Mouse (Mus musculus) frontal cortex, postnatal 10 days (tissue): Measurements from ENCODE around the gene Lefty2.
"Not testable (repeated sequence)": the region's sequence is repeated elsewhere in the genome, so short reads cannot be mapped to it uniquely, and the experiment has no call there.

Experiments used
- DNase-seq, 2 experiments: peaks; one replicate each; pipeline ENCODE4 v3.0.0; 2022; ENCODE audit warnings: low spot score in 2 of 2, mixed read lengths in 1 of 2

Gene Lefty2

GRCm38 (mm10) chr1:180933659-180934058, 40.8 kb downstream of the Lefty2 start:
- no peak for DNase-seq

GRCm38 (mm10) chr1:180934467-180935419, 41.8 kb downstream of the Lefty2 start, which contains the start of gene Lefty1:
TSS of gene Lefty1 (plus strand) at chr1:180935022.
- DNase-seq = no peak

DNA sequence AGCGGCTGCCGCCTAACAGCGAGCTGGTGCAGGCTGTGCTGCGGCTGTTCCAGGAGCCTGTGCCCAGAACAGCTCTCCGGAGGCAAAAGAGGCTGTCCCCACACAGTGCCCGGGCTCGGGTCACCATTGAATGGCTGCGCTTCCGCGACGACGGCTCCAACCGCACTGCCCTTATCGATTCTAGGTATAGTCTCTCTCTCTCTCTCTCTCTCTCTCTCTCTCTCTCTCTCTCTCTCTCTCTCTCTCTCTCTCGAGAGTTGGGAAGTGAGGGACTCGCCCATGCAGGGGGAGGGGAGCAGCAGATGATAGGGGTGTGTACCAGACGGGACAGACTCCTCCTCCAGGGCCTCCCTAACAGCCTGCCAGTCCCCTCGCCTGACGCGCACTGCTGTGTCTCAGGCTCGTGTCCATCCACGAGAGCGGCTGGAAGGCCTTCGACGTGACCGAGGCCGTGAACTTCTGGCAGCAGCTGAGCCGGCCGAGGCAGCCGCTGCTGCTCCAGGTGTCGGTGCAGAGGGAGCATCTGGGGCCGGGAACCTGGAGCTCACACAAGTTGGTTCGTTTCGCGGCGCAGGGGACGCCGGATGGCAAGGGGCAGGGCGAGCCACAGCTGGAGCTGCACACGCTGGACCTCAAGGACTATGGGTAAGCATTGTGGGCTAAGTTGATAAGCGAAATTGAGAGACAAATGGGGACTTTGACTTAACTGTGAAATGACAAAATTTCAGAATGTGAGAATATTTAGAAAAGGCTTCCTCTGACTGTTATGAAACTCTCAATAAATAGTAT, 43.9 kb downstream of the Lefty2 start:
- DNase-seq = not testable (repeated sequence)

DNA sequence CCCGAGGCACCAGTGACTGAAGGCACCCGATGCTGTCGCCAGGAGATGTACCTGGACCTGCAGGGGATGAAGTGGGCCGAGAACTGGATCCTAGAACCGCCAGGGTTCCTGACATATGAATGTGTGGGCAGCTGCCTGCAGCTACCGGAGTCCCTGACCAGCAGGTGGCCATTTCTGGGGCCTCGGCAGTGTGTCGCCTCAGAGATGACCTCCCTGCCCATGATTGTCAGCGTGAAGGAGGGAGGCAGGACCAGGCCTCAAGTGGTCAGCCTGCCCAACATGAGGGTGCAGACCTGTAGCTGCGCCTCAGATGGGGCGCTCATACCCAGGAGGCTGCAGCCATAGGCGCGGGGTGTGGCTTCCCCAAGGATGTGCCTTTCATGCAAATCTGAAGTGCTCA, 44.7 kb downstream of the Lefty2 start:
- DNase-seq = not testable (repeated sequence)

GRCm38 (mm10) chr1:180938781-180939180, 45.9 kb downstream of the Lefty2 start:
- not testable (repeated sequence) for DNase-seq

GRCm38 (mm10) chr1:180940776-180941460, 48.0 kb downstream of the Lefty2 start:
- DNase-seq = no peak

DNA sequence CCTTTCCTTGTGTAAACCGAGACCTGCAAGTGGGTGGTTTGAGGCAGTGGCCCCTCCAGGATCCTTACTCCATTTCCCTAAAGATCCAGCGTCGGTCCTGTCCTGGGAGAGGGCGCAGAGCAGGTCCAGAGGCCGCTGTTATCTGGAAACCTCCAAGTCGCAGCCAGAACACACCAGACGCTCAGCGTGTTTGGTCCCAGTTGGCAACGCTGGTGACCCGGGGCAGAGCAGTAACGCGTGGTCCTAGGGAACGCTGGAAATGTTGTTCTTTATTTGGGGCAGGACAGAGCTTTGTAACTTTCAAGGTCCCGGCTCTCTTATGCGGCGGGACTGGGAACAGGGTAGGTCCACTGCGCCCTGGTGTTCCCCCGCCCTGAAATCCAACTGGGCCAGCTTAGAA, 48.8 kb downstream of the Lefty2 start:
- no peak for DNase-seq

DNA sequence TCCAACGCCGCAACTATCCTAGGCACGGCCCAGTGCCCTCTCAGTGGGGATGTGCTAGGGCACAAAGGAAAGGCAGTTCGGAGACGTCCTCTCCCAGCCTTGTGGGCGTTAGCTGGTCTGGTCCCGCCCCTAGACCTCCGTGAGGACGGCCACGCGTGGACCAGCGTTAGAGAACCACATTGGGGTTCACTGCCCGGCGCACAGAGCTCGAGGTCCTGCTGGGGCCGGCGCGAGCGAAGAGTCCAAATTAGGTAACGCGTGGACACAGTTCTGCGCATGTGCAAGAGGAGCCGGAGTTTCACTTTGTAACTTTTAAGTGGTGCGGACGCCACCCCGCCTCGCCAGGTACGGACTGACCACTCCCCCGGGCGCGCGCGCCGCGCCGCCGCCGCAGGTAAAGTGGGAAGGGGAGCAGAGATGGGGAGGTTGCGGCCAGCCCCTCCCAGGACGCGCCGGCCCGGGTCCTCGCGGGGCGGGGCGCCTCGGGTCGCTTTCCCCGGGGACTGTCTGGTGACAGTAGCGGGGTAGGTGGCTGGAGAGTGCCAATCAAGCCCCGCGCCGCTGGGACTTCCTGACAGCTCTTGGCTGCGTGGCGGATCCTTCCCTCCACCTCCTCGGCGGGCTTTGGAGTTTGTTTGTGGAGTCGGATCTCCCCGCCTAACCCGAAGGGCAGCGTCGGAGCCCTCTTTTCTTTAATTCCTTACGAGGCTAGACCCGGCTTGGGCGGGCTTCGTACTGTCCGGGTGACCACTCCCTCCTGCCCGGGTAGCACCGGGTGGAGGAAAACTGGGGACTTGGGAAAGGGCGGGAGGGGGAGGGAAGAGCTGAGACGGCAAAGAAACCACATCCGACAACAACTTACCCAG, 49.5 kb downstream of the Lefty2 start, which contains the start of gene Tmem63a:
Gene Tmem63a (plus strand): TSS at position 179 of the 866 bp plus-strand sequence.
- DNase-seq = peak in 1 of 2 experiments; percentile 32

- DNase-seq = no peak
Measured at GRCm38 (mm10) chr1:180943032-180943644, 50.2 kb downstream of the Lefty2 start.

- no peak for DNase-seq
Measured at GRCm38 (mm10) chr1:180943896-180944295, 51.0 kb downstream of the Lefty2 start.

GRCm38 (mm10) chr1:180944553-180944952, 51.6 kb downstream of the Lefty2 start:
- DNase-seq = no peak

DNA sequence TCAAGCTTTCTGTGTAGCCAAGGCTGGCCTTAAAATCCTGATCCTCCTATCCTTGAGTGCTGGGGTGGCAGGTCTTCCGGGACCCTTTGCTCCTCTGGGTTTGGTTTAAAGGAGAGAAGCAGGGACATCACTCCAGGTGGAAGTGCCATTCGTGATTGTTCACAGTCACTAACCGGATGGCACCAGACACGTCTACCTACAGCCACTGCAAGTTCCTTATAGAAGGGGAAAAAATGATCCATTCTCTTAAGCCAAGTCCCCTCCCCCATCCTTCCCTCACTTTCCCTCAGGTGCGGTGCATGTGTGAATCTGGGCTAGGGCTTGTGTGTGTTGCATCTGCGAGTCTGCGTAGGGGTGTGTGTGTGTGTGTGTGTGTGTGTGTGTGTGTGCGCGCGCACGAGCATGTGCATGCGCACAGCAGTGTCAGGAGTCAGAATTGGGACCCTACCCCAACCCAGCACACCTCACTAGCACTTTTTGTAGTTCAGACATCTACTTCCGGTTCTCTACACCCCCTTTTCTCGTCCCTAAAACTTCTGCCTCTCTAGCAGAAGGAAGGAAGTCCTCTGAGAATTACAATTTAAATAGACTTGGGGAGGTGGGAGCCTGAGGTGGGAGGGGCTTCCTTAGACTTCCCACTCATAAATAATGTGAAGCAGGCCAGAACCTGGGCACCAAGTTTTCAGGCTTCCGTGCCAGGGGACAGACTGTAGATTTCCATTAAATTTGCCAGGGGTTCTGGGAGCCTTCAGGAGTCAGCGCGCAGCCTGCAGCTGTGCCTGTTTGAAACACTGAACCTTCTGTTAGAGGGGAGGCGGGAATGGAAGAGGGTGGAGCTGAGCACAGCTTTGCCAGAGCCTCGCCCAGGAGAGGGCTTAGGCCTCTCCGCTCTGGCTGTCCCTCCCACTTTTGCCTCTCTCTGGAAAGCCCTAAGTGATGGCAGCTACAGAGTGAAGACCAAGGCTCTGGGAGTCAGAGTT, 52.4 kb downstream of the Lefty2 start:
- DNase-seq = peak in 1 of 2 experiments; percentile 24

GRCm38 (mm10) chr1:180946448-180946847, 53.5 kb downstream of the Lefty2 start:
- DNase-seq = no peak
